Mouse (Mus musculus) lung, embryonic 15.5 days (tissue): ENCODE results near the gene Mfsd4b1. TPM values are rescaled to one million over a fixed set of nuclear protein-coding genes. Genes with fewer than 3 reads are reported as not detected.
A peak's percentile ranks its signal among the peaks of the same experiment; 100 is the strongest.

Source experiments
- ATAC-seq: fragments of 200-750 bp; cut with Nextera tagmentation; 2 replicates; pipeline ENCODE4 v1.8.0; 2017; ENCODE audit warnings: moderate number of reproducible peaks, borderline replicate concordance; ENCODE audit not compliant: low FRiP score, low TSS enrichment; ENCODE audit errors: extremely low read depth
- H3K27ac ChIP-seq: fragments of 300-500 bp; sonication (generic); 2 replicates; pipeline ENCODE4 v1.5.1; 2015; ENCODE audit warnings: moderate library complexity, mild to moderate bottlenecking, inconsistent platforms
- H3K27me3 ChIP-seq: fragments of 300-500 bp; sonication (generic); 2 replicates; pipeline ENCODE4 v1.6.1; 2015; ENCODE audit warnings: inconsistent platforms
- H3K36me3 ChIP-seq: fragments of 300-500 bp; sonication (generic); 2 replicates; pipeline ENCODE4 v1.6.1; 2015; ENCODE audit warnings: inconsistent platforms
- H3K4me1 ChIP-seq: fragments of 300-500 bp; sonication (generic); 2 replicates; pipeline ENCODE4 v1.6.1; 2015; ENCODE audit warnings: inconsistent platforms
- H3K4me2 ChIP-seq: fragments of 300-500 bp; sonication (generic); 2 replicates; pipeline ENCODE4 v1.6.1; 2015; ENCODE audit warnings: inconsistent platforms, mild to moderate bottlenecking, moderate library complexity
- H3K4me3 ChIP-seq: fragments of 300-500 bp; sonication (generic); 2 replicates; pipeline ENCODE4 v1.5.1; 2015; ENCODE audit warnings: mild to moderate bottlenecking, inconsistent platforms
- H3K9ac ChIP-seq: fragments of 300-500 bp; sonication (generic); 2 replicates; pipeline ENCODE4 v1.6.1; 2015; ENCODE audit warnings: inconsistent platforms
- H3K9me3 ChIP-seq: fragments of 300-500 bp; sonication (generic); 2 replicates; pipeline ENCODE4 v1.6.1; 2016; ENCODE audit warnings: inconsistent platforms
- WGBS: fragments of 180-500 bp; shearing (Covaris S2); methylation state at CpG from one replicate; pipeline ENCODE4 v1.1.7; 2015; 5-methylcytosine and 5-hydroxymethylcytosine counted together
- polyA plus RNA-seq: library from polyadenylated mRNA; unstranded; fragments of >200 nt; fragmentation: Nextera tagmentation; extraction: Ambion mirVana; gene quantifications from 2 replicates; pipeline ENCODE4 v1.2.1, GENCODE M21; 2015

The Mfsd4b1 gene
- polyA plus RNA-seq = 0.21 TPM in 1 of 2 replicates, not detected in the other

- peak within 1 kb of the TSS; percentile 48; the same call in 1 of the 2 replicates for H3K9ac ChIP-seq
- H3K4me2 ChIP-seq = peak within 1 kb of the TSS; percentile 98
- 0 out of 2 replicates have a peak, but pooled peaks cover 9% of the 10 kb centered on the region for H3K27me3 ChIP-seq
- H3K4me3 ChIP-seq = peak within 1 kb of the TSS; percentile 57
- H3K36me3 ChIP-seq = no peaks in the 10 kb centered on the region
- H3K27ac ChIP-seq = no peak within 1 kb of the TSS
- H3K9me3 ChIP-seq = 0 out of 2 replicates have a peak, but pooled peaks cover 2% of the 10 kb centered on the region
- H3K4me1 ChIP-seq = peaks cover 4% of the 10 kb centered on the region
- peak; percentile 95 for ATAC-seq
- WGBS = under 1% methylated on average over 46 of the region's 46 CpGs
Observed at GRCm38 (mm10) chr10:40024554-40025428, at the start of gene Mfsd4b1. TSS of gene Mfsd4b1 (minus strand) at chr10:40025268.

- ATAC-seq = no peak; the same call in 1 of the 2 replicates
- Histone ChIP-seq H3K9ac (no peak overlapping the region), H3K27me3 (no peaks in the 10 kb centered on the region), H3K9me3 (no peaks in the 10 kb centered on the region), H3K27ac (no peak overlapping the region), H3K4me3 (no peak overlapping the region), H3K4me2 (no peak overlapping the region), H3K4me1 (0 out of 2 replicates have a peak, but pooled peaks cover 6% of the 10 kb centered on the region), H3K36me3 (no peaks in the 10 kb centered on the region)
- 66% methylated on average over 6 of the region's 6 CpGs for WGBS
Observed at GRCm38 (mm10) chr10:40073608-40074007, 48.5 kb upstream of the Mfsd4b1 start.

- Histone ChIP-seq H3K4me2 (no peak overlapping the region), H3K9me3 (no peaks in the 10 kb centered on the region), H3K27ac (no peak overlapping the region), H3K4me3 (no peak overlapping the region), H3K9ac (no peak overlapping the region), H3K27me3 (no peaks in the 10 kb centered on the region), H3K4me1 (0 out of 2 replicates have a peak, but pooled peaks cover 6% of the 10 kb centered on the region), H3K36me3 (no peaks in the 10 kb centered on the region)
- 68% methylated on average over 9 of the region's 9 CpGs for WGBS
- ATAC-seq = no peak
Observed at GRCm38 (mm10) chr10:40070684-40071083, 45.6 kb upstream of the Mfsd4b1 start.

- Histone ChIP-seq H3K4me1 (0 out of 2 replicates have a peak, but pooled peaks cover 6% of the 10 kb centered on the region), H3K9ac (no peak overlapping the region), H3K27me3 (no peaks in the 10 kb centered on the region), H3K4me3 (no peak overlapping the region), H3K36me3 (no peaks in the 10 kb centered on the region), H3K9me3 (no peaks in the 10 kb centered on the region), H3K4me2 (no peak overlapping the region), H3K27ac (no peak overlapping the region)
- WGBS = 18% methylated on average over 4 of the region's 4 CpGs
- peak; percentile 31; the same call in 1 of the 2 replicates for ATAC-seq
Observed at GRCm38 (mm10) chr10:40069270-40069669, 44.2 kb upstream of the Mfsd4b1 start.

GRCm38 (mm10) chr10:40068595-40068994 is 43.5 kb upstream of the Mfsd4b1 start:
- no peaks in the 10 kb centered on the region for H3K36me3 ChIP-seq
- no peaks in the 10 kb centered on the region for H3K9me3 ChIP-seq
- H3K27me3 ChIP-seq = no peaks in the 10 kb centered on the region
- no peak overlapping the region for H3K27ac ChIP-seq
- H3K4me1 ChIP-seq = 0 out of 2 replicates have a peak, but pooled peaks cover 6% of the 10 kb centered on the region
- no peak for ATAC-seq
- no peak overlapping the region for H3K9ac ChIP-seq
- H3K4me3 ChIP-seq = no peak overlapping the region
- WGBS = 59% methylated on average over 10 of the region's 10 CpGs
- H3K4me2 ChIP-seq = no peak overlapping the region

GRCm38 (mm10) chr10:40067529-40067928 is 42.5 kb upstream of the Mfsd4b1 start:
- no peak for ATAC-seq
- H3K9ac ChIP-seq = no peak overlapping the region
- H3K4me2 ChIP-seq = no peak overlapping the region
- H3K9me3 ChIP-seq = no peaks in the 10 kb centered on the region
- H3K27me3 ChIP-seq = no peaks in the 10 kb centered on the region
- no peaks in the 10 kb centered on the region for H3K36me3 ChIP-seq
- no peak overlapping the region for H3K4me3 ChIP-seq
- 67% methylated on average over 1 of the region's 1 CpGs for WGBS
- no peak overlapping the region for H3K27ac ChIP-seq
- H3K4me1 ChIP-seq = 0 out of 2 replicates have a peak, but pooled peaks cover 6% of the 10 kb centered on the region

GRCm38 (mm10) chr10:40067071-40067470 is 42.0 kb upstream of the Mfsd4b1 start:
- Histone ChIP-seq H3K9me3 (no peaks in the 10 kb centered on the region), H3K27ac (no peak overlapping the region), H3K4me3 (no peak overlapping the region), H3K4me2 (no peak overlapping the region), H3K27me3 (no peaks in the 10 kb centered on the region), H3K9ac (no peak overlapping the region), H3K4me1 (0 out of 2 replicates have a peak, but pooled peaks cover 7% of the 10 kb centered on the region), H3K36me3 (no peaks in the 10 kb centered on the region)
- no peak for ATAC-seq
- no CpG with 5 or more reads among the region's 1 CpGs for WGBS

- Histone ChIP-seq H3K27me3 (no peaks in the 10 kb centered on the region), H3K4me1 (peaks cover 20% of the 10 kb centered on the region), H3K9me3 (no peaks in the 10 kb centered on the region), H3K9ac (no peak overlapping the region), H3K4me3 (no peak overlapping the region), H3K27ac (no peak overlapping the region), H3K36me3 (no peaks in the 10 kb centered on the region), H3K4me2 (no peak overlapping the region)
- 71% methylated on average over 3 of the region's 3 CpGs for WGBS
- ATAC-seq = no peak
Observed at GRCm38 (mm10) chr10:40065357-40065756, 40.3 kb upstream of the Mfsd4b1 start.

- WGBS = 28% methylated on average over 5 of the region's 5 CpGs
- no peak for ATAC-seq
- no peaks in the 10 kb centered on the region for H3K27me3 ChIP-seq
Observed at GRCm38 (mm10) chr10:40063291-40063890, 38.3 kb upstream of the Mfsd4b1 start.

GRCm38 (mm10) chr10:40062812-40063211 is 37.7 kb upstream of the Mfsd4b1 start:
- Histone ChIP-seq H3K27ac (no peak overlapping the region), H3K9ac (no peak overlapping the region), H3K4me1 (peaks cover 17% of the 10 kb centered on the region), H3K36me3 (no peaks in the 10 kb centered on the region), H3K9me3 (no peaks in the 10 kb centered on the region), H3K27me3 (no peaks in the 10 kb centered on the region), H3K4me2 (no peak overlapping the region), H3K4me3 (no peak overlapping the region)
- WGBS = 47% methylated on average over 6 of the region's 6 CpGs
- ATAC-seq = no peak

More at GRCm38 (mm10) chr10:40063291-40063890, 38.3 kb upstream of the Mfsd4b1 start:
- no peak overlapping the region for H3K4me3 ChIP-seq
- no peak overlapping the region for H3K9ac ChIP-seq
- H3K36me3 ChIP-seq = no peaks in the 10 kb centered on the region
- no peak overlapping the region for H3K27ac ChIP-seq
- peaks cover 17% of the 10 kb centered on the region for H3K4me1 ChIP-seq
- no peaks in the 10 kb centered on the region for H3K9me3 ChIP-seq
- H3K4me2 ChIP-seq = no peak overlapping the region

GRCm38 (mm10) chr10:40061926-40062325 is 36.9 kb upstream of the Mfsd4b1 start:
- Histone ChIP-seq H3K4me1 (peaks cover 17% of the 10 kb centered on the region), H3K27ac (no peak overlapping the region), H3K9ac (no peak overlapping the region), H3K4me3 (no peak overlapping the region), H3K9me3 (no peaks in the 10 kb centered on the region), H3K4me2 (no peak overlapping the region), H3K27me3 (no peaks in the 10 kb centered on the region), H3K36me3 (no peaks in the 10 kb centered on the region)
- no peak for ATAC-seq
- 71% methylated on average over 5 of the region's 5 CpGs for WGBS

GRCm38 (mm10) chr10:40058786-40059120 is 33.7 kb upstream of the Mfsd4b1 start:
- Histone ChIP-seq H3K9ac (no peak overlapping the region), H3K4me3 (no peak overlapping the region), H3K4me1 (peaks cover 17% of the 10 kb centered on the region), H3K9me3 (no peaks in the 10 kb centered on the region), H3K4me2 (no peak overlapping the region), H3K27ac (no peak overlapping the region), H3K36me3 (no peaks in the 10 kb centered on the region), H3K27me3 (no peaks in the 10 kb centered on the region)
- 81% methylated on average over 3 of the region's 3 CpGs for WGBS
- ATAC-seq = no peak
